Mouse (Mus musculus) forebrain, embryonic 12.5 days (tissue): Measurements from ENCODE around the gene Zdhhc19. TPM values are rescaled to one million over a fixed set of nuclear protein-coding genes. Genes with fewer than 3 reads are reported as not detected.
"Not testable (repeated sequence)": the region's sequence is repeated elsewhere in the genome, so short reads cannot be mapped to it uniquely, and the experiment has no call there.

Experiments used
- ATAC-seq: fragments of 200-750 bp; cut with Nextera tagmentation; 2 replicates; pipeline ENCODE4 v1.8.0; 2017; ENCODE audit warnings: moderate TSS enrichment; ENCODE audit not compliant: low FRiP score
- H3K27ac ChIP-seq: fragments of 300-500 bp; sonication (generic); 2 replicates; pipeline ENCODE4 v1.5.1; 2016; ENCODE audit warnings: mild to moderate bottlenecking
- H3K27me3 ChIP-seq: fragments of 300-500 bp; sonication (generic); 2 replicates; pipeline ENCODE4 v1.6.1; 2016; ENCODE audit warnings: mild to moderate bottlenecking
- H3K36me3 ChIP-seq: fragments of 300-500 bp; sonication (generic); replicated peaks from 2 replicates; pipeline ENCODE4 v1.6.1; 2016; ENCODE audit warnings: mild to moderate bottlenecking
- H3K4me1 ChIP-seq: fragments of 300-500 bp; sonication (generic); 2 replicates; pipeline ENCODE4 v1.6.1; 2016
- H3K4me2 ChIP-seq: fragments of 300-500 bp; sonication (generic); 2 replicates; pipeline ENCODE4 v1.6.1; 2016; ENCODE audit warnings: mild to moderate bottlenecking, moderate library complexity
- H3K4me3 ChIP-seq: fragments of 300-500 bp; sonication (generic); replicated peaks from 2 replicates; pipeline ENCODE4 v1.5.1; 2016; ENCODE audit warnings: mild to moderate bottlenecking
- H3K9ac ChIP-seq: fragments of 300-500 bp; sonication (generic); 2 replicates; pipeline ENCODE4 v1.6.1; 2016; ENCODE audit warnings: mild to moderate bottlenecking
- H3K9me3 ChIP-seq: fragments of 300-500 bp; sonication (generic); 2 replicates; pipeline ENCODE4 v1.6.1; 2016
- WGBS: fragments of 180-500 bp; shearing (Covaris S2); methylation state at CpG from one replicate; pipeline ENCODE4 v1.1.7; 2016; 5-methylcytosine and 5-hydroxymethylcytosine counted together
- polyA plus RNA-seq: library from polyadenylated mRNA; unstranded; fragments of >200 nt; fragmentation: Nextera tagmentation; extraction: Ambion mirVana; gene quantifications from 2 replicates; pipeline ENCODE4 v1.2.1, GENCODE M21; 2016

Gene Zdhhc19
- polyA plus RNA-seq, 1 experiment from 2014 or later, result not detected

- Histone ChIP-seq H3K36me3 (peaks cover 28% of the 10 kb centered on the region), H3K4me3 (no peak overlapping the region), H3K27ac (no peak overlapping the region), H3K9me3 (no peaks in the 10 kb centered on the region), H3K27me3 (no peaks in the 10 kb centered on the region), H3K4me2 (no peak overlapping the region), H3K4me1 (no peaks in the 10 kb centered on the region), H3K9ac (no peak overlapping the region)
- no peak for ATAC-seq
- WGBS, result 0% methylated on average over 1 of the region's 1 CpGs
Measured at GRCm38 (mm10) chr16:32464908-32465307, 31.2 kb upstream of the Zdhhc19 start.

DNA sequence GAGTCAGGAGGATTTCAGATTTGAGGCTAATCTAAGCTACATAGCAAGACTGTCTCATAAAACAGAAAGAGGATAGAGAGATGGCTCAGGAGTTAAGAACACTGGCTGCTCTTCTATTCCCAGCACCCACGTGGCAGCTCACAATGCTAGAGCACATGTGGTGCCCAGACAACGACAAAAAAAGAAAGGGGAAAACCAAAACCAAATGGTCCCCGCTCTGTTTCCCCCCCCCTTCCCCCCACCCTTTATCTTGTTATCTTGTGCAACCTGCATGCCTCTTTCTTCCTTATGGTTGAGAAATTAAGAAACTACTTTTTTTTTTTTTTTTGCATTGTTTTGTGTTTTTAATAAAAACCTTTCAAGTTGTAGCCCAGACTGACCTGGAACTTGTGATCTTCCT is 27.6 kb upstream of the Zdhhc19 start:
- no peaks in the 10 kb centered on the region for H3K9me3 ChIP-seq
- H3K4me1 ChIP-seq, result no peaks in the 10 kb centered on the region
- no peak overlapping the region for H3K27ac ChIP-seq
- H3K27me3 ChIP-seq, result no peaks in the 10 kb centered on the region
- H3K4me3 ChIP-seq, result no peak overlapping the region
- H3K36me3 ChIP-seq, result peaks cover 54% of the 10 kb centered on the region
- no peak overlapping the region for H3K9ac ChIP-seq
- no peak for ATAC-seq
- H3K4me2 ChIP-seq, result no peak overlapping the region
- WGBS, result 83% methylated on average over 3 of the region's 3 CpGs

DNA sequence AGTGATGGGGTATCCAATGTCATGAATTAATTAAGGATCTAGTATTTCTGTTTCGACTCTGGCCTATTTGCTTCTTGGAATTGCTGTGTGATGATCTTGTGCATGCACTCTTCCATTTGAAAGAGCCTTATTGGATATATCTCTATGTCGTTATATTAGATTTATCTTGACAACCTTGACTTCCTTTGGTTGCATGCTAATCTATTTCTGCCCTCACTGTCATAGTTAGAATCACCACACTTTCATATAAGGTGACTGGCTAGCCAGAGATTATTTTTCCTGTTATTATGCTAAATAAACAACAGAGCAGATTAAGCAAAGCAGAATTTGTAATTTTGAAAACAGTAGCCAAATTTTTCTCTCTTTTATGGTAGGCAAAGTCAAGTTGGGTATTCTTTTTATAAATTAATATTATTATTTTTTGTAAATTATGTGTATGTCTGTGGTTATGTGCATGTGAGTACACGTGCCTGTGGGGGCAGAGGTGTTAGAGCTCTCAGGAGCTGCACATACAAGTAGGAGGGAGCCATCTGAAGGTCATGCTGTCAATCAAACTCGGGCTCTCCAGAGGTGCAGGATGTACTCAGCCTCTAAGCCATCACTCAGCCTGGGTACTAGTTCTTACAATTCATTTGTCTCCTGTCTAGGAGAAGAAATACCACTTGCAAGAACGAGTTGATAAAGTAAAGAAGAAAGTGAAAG is 26.5 kb upstream of the Zdhhc19 start:
- Histone ChIP-seq H3K27me3 (no peaks in the 10 kb centered on the region), H3K27ac (no peak overlapping the region), H3K4me2 (no peak overlapping the region), H3K4me1 (no peaks in the 10 kb centered on the region), H3K9me3 (no peaks in the 10 kb centered on the region), H3K36me3 (peaks cover 50% of the 10 kb centered on the region), H3K9ac (no peak overlapping the region), H3K4me3 (no peak overlapping the region)
- ATAC-seq, result no peak
- WGBS, result 83% methylated on average over 5 of the region's 5 CpGs

DNA sequence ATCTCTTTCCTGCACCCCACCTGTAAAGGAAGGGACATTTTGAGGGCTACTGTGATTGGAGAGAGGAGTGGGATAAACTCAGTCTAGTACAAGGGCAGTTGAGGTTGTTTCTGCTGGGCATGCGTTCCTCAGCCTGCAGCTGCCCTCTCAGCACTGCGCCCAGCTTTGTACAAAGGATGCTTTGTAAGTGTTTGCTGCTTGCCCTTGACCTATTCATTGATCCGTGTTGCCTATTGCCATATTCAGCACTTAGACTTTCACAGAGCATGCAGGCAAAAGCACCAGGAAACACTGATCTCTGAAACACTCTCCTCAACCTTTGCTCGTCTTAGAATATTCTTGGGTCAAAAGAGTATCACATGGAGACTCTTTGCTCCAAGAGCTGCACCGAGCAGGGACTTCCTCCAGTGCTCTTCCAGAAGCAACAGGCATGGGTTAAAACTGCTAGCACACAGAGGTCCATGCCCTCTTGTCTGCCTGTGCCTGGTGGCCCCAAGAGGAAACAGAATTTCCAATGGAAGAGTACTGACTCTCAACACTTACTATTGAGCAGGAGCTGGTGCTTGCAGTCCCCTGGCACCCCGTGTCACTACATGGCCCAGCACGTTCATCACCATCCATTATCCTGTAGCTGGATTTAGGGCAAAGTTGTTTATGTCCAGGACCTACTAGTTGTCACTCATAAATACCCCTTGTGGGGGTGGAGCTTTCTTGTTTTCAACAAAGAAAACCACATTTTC is 23.6 kb upstream of the Zdhhc19 start:
- Histone ChIP-seq H3K4me2 (no peak overlapping the region), H3K9ac (no peak overlapping the region), H3K4me1 (no peaks in the 10 kb centered on the region), H3K27ac (no peak overlapping the region), H3K27me3 (no peaks in the 10 kb centered on the region), H3K9me3 (no peaks in the 10 kb centered on the region), H3K4me3 (no peak overlapping the region), H3K36me3 (peaks cover 38% of the 10 kb centered on the region)
- 69% methylated on average over 7 of the region's 7 CpGs for WGBS
- no peak for ATAC-seq

DNA sequence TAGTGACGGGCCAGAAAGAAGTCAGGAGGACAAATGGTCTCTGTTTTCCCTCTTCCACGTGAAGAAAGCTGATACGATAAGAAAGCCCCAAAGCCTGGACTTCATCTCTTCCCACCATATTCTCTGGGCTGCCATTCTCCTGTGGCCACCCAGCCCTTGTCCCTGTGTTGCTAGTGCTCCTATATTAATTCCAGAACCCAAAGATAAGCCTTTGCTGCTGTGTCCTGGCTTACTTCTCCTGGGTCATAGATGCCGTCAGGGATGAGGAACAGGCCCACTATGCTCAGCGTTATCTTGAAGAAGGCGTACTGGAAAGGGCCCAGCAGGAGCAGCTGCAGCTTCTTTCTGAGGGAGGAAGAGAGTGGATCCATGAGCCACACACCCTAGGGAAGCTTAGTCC is 18.8 kb upstream of the Zdhhc19 start:
- Histone ChIP-seq H3K27me3 (no peaks in the 10 kb centered on the region), H3K4me2 (no peak overlapping the region), H3K9ac (no peak overlapping the region), H3K4me1 (no peaks in the 10 kb centered on the region), H3K36me3 (peaks cover 11% of the 10 kb centered on the region; the same call in 1 of the 2 replicates), H3K27ac (no peak overlapping the region), H3K4me3 (no peak overlapping the region), H3K9me3 (no peaks in the 10 kb centered on the region)
- no peak for ATAC-seq
- WGBS, result 93% methylated on average over 6 of the region's 6 CpGs

DNA sequence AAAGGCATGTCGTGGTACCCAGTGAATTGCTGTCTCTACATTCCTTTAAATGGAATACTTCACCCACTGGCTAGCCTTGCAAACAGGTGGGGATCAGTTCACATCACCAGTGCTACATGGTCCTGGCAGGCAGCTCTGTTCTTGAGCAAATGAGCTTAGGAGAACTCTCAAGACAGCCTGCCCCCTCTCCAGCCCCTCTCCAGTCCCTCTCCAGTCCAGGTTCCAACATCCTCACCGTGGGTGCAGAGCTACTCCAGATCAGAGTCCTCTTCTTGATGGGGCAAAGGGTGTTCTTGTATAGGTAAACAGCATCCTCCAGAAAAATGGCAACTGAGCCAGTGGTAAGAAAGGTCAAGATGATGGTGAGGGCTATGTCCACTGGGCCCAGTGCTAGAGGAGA is 16.6 kb upstream of the Zdhhc19 start:
- H3K27ac ChIP-seq, result no peak overlapping the region
- no peaks in the 10 kb centered on the region for H3K9me3 ChIP-seq
- H3K4me3 ChIP-seq, result no peak overlapping the region
- no peak overlapping the region for H3K4me2 ChIP-seq
- H3K9ac ChIP-seq, result no peak overlapping the region
- 84% methylated on average over 2 of the region's 2 CpGs for WGBS
- H3K36me3 ChIP-seq, result no peaks in the 10 kb centered on the region
- no peaks in the 10 kb centered on the region for H3K27me3 ChIP-seq
- no peak for ATAC-seq
- H3K4me1 ChIP-seq, result peaks cover 5% of the 10 kb centered on the region; the same call in 1 of the 2 replicates

DNA sequence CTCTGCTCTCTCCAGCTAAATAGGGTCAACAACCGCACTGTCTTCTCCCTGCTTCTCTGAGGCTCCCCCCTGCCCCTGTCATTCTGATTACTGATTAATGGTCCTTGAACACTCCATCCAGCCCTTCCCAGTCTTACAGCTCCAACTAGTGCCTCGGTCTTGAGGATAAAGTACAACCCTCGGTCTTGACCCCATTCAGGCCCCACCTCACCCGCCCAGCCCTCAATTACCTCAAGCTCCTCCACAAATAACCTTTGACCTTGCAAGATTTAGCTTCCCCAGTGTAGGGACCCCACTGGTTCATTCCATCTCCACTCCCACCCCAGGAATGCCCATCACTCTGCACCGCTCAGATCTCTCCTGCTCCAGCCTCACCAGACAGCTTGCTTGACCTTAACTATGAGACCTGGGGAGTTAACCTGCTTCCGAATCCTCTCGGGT is 11.6 kb upstream of the Zdhhc19 start:
- H3K27me3 ChIP-seq, result no peaks in the 10 kb centered on the region
- no peaks in the 10 kb centered on the region for H3K36me3 ChIP-seq
- H3K4me1 ChIP-seq, result peaks cover 5% of the 10 kb centered on the region; the same call in 1 of the 2 replicates
- H3K4me2 ChIP-seq, result no peak overlapping the region
- no peak overlapping the region for H3K4me3 ChIP-seq
- no peak overlapping the region for H3K9ac ChIP-seq
- WGBS, result 53% methylated on average over 7 of the region's 7 CpGs
- no peaks in the 10 kb centered on the region for H3K9me3 ChIP-seq
- H3K27ac ChIP-seq, result no peak overlapping the region
- ATAC-seq, result no peak

- Histone ChIP-seq H3K9ac (no peak overlapping the region), H3K36me3 (no peaks in the 10 kb centered on the region), H3K27me3 (no peaks in the 10 kb centered on the region), H3K4me1 (peaks cover 5% of the 10 kb centered on the region; the same call in 1 of the 2 replicates), H3K4me2 (no peak overlapping the region), H3K4me3 (no peak overlapping the region), H3K9me3 (no peaks in the 10 kb centered on the region), H3K27ac (no peak overlapping the region)
- WGBS, result 78% methylated on average over 2 of the region's 2 CpGs
- ATAC-seq, result no peak
Measured at GRCm38 (mm10) chr16:32485209-32485608, 10.9 kb upstream of the Zdhhc19 start.

DNA sequence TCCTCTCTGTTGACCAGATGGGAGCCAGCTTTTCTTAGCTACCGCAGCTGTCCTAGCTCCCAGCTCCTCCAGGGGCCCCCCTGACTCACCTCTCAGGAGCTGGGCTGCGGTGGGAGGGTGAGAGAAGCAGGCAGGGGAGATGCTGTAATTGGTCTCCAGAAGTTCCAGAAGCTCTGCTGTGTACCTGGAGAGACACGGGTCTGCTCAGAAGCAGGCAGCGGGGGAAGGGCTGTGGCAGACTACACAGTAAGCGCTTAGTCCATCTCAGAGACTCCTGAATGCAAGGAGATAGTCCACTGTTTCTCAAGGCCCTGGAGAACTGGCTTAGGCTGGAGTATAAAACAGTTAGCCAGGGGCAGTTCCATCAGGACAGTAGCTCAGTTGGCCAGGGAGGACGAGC is 10.0 kb upstream of the Zdhhc19 start:
- ATAC-seq, result no peak
- H3K36me3 ChIP-seq, result no peaks in the 10 kb centered on the region
- H3K9me3 ChIP-seq, result no peaks in the 10 kb centered on the region
- no peak overlapping the region for H3K27ac ChIP-seq
- H3K27me3 ChIP-seq, result no peaks in the 10 kb centered on the region
- 83% methylated on average over 6 of the region's 6 CpGs for WGBS
- peaks cover 5% of the 10 kb centered on the region; the same call in 1 of the 2 replicates for H3K4me1 ChIP-seq
- H3K4me2 ChIP-seq, result no peak overlapping the region
- no peak overlapping the region for H3K9ac ChIP-seq
- H3K4me3 ChIP-seq, result no peak overlapping the region

DNA sequence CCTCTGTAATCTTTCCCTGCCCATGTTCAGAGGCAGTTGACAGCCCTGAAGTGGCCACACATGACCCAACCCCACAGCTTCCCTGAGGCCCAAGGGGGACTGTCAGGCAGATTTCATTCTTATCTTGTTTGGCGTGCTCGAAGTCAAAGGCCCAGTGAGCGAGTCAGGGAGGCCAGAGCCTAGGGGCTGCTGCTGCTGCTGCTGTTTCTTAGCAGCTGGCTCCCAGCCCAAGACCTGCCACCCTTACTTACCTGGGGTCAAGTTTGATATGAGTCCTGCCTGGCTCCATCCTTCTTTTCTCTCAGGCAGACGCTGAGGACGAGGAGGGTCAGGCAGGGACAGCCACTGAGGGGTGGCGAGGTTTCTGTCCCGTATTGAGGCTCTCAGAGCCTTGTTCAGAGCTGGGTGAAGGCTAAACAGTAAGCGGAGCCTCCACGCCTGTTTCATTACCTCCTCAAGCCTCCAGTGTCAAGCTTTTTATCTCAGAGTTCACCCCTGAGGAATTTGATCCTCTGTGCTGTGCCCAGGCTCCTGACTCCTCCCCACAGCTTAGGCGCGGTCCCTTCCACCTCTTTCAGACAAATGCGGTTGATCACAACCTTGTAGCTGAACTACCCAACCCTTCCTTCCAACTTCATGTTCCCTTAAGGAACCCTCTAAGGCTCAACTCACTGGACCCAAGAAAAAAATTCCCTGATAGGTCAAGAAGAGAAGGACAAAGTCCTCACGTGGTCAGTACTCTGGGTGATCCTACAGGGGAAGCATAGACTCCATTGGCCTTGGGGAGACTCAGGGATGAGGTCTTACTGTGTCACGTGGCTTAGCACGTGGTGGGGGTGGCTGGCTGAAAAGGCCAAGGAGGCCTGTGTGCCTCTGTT is 8.6 kb upstream of the Zdhhc19 start, which contains the start of gene Slc51a:
TSS of gene Slc51a (minus strand) at position 646 of the 878 bp plus-strand sequence.
- WGBS, result 71% methylated on average over 15 of the region's 15 CpGs

GRCm38 (mm10) chr16:32488939-32489338 is 7.1 kb upstream of the Zdhhc19 start:
- H3K9me3 ChIP-seq, result no peaks in the 10 kb centered on the region
- 91% methylated on average over 3 of the region's 3 CpGs for WGBS
- H3K4me3 ChIP-seq, result no peak overlapping the region
- ATAC-seq, result no peak
- no peaks in the 10 kb centered on the region for H3K36me3 ChIP-seq
- H3K27ac ChIP-seq, result no peak overlapping the region
- no peak overlapping the region for H3K4me2 ChIP-seq
- H3K9ac ChIP-seq, result no peak overlapping the region
- H3K4me1 ChIP-seq, result peaks cover 5% of the 10 kb centered on the region; the same call in 1 of the 2 replicates
- no peaks in the 10 kb centered on the region for H3K27me3 ChIP-seq

More for the DNA sequence above, 8.6 kb upstream of the Zdhhc19 start, which contains the start of gene Slc51a:
- Histone ChIP-seq H3K36me3 (no peaks in the 10 kb centered on the region), H3K9me3 (no peaks in the 10 kb centered on the region), H3K4me3 (no peak within 1 kb of the TSS), H3K4me1 (peaks cover 5% of the 10 kb centered on the region; the same call in 1 of the 2 replicates), H3K9ac (no peak within 1 kb of the TSS), H3K4me2 (no peak within 1 kb of the TSS), H3K27ac (no peak within 1 kb of the TSS), H3K27me3 (no peaks in the 10 kb centered on the region)
- no peak for ATAC-seq

GRCm38 (mm10) chr16:32494371-32494770 is 1.7 kb upstream of the Zdhhc19 start:
- not testable (repeated sequence) for H3K27ac ChIP-seq, H3K4me2 ChIP-seq, H3K9me3 ChIP-seq, H3K4me3 ChIP-seq, H3K9ac ChIP-seq, ATAC-seq, H3K36me3 ChIP-seq, H3K27me3 ChIP-seq, H3K4me1 ChIP-seq
- WGBS, result 81% methylated on average over 6 of the region's 6 CpGs
